Mouse (Mus musculus) liver, embryonic 14.5 days (tissue): ENCODE measurements at regions not wholly inside any gene's neighbourhood (a gene's known extent, or its start where the extent isn't known, plus 50 kb on each side); places are given as distances from the start of the nearest gene placed in this dataset.

ENCODE experiments used
- ATAC-seq: fragments of 200-750 bp; cut with Nextera tagmentation; 2 replicates; pipeline ENCODE4 v1.8.0; 2017; ENCODE audit warnings: moderate number of reproducible peaks, mild to moderate bottlenecking, moderate library complexity; ENCODE audit not compliant: insufficient read depth
- DNase-seq, 3 experiments: peaks; one replicate each; pipeline ENCODE4 v3.0.0-alpha.2; 2012 to 2013; ENCODE audit warnings: low read depth in 3 of 3, low spot score in 3 of 3
- H3K27ac ChIP-seq: fragments of 300-500 bp; sonication (generic); 2 replicates; pipeline ENCODE4 v1.5.1; 2014; ENCODE audit warnings: moderate library complexity, mild to moderate bottlenecking, control low read depth, inconsistent platforms
- H3K27me3 ChIP-seq: fragments of 300-500 bp; sonication (generic); 2 replicates; pipeline ENCODE4 v1.6.1; 2014; ENCODE audit warnings: mild to moderate bottlenecking, low read length, moderate library complexity; ENCODE audit not compliant: control insufficient read depth, insufficient read depth
- H3K36me3 ChIP-seq: fragments of 300-500 bp; sonication (generic); replicated peaks from 2 replicates; pipeline ENCODE4 v1.6.1; 2014; ENCODE audit warnings: low read depth; ENCODE audit not compliant: control insufficient read depth, insufficient read depth
- H3K4me1 ChIP-seq, 2 experiments: fragments of 200-500 bp in 1 of 2; fragments of 300-500 bp in 1 of 2; sonication (generic) in 1 of 2; replicated peaks; 2 replicates each; pipeline ENCODE4 v1.6.1; 2012 to 2014; ENCODE audit warnings: antibody characterized with exemption in 1 of 2, inconsistent platforms in 1 of 2, low read length in 1 of 2; ENCODE audit not compliant: control insufficient read depth in 2 of 2, insufficient read depth in 2 of 2
- H3K4me2 ChIP-seq: fragments of 300-500 bp; sonication (generic); 2 replicates; pipeline ENCODE4 v1.6.1; 2014; ENCODE audit warnings: low read depth, mild to moderate bottlenecking, control low read depth, moderate library complexity
- H3K4me3 ChIP-seq, 2 experiments: fragments of 200-500 bp in 1 of 2; fragments of 300-500 bp in 1 of 2; sonication (generic) in 1 of 2; 2 replicates each; pipeline ENCODE4 v1.5.1; 2012 to 2014; ENCODE audit warnings: low read depth in 2 of 2, low read length in 2 of 2, mild to moderate bottlenecking in 2 of 2, control low read depth in 1 of 2, inconsistent platforms in 1 of 2, moderate library complexity in 1 of 2; ENCODE audit not compliant: insufficient read depth in 1 of 2
- H3K9ac ChIP-seq: fragments of 300-500 bp; sonication (generic); replicated peaks from 2 replicates; pipeline ENCODE4 v1.6.1; 2014; ENCODE audit warnings: mild to moderate bottlenecking, control low read depth, moderate library complexity
- H3K9me3 ChIP-seq: fragments of 300-500 bp; sonication (generic); 2 replicates; pipeline ENCODE4 v1.6.1; 2016; ENCODE audit warnings: low read length, mixed read lengths; ENCODE audit not compliant: control insufficient read depth
- CTCF ChIP-seq: IDR thresholded peaks from 2 replicates; pipeline ENCODE4 v1.5.1; 2016; ENCODE audit warnings: antibody characterized with exemption, low read depth, control low read depth
- EP300 ChIP-seq: IDR thresholded peaks from 2 replicates; pipeline ENCODE4 v1.6.1; 2016; ENCODE audit warnings: antibody characterized with exemption, low read depth
- WGBS: fragments of 180-500 bp; shearing (Covaris S2); extraction: QIAGEN DNeasy Blood & Tissue Kit; methylation state at CpG from one replicate; pipeline ENCODE4 v1.1.7; 2014; ENCODE audit not compliant: insufficient replicate concordance; 5-methylcytosine and 5-hydroxymethylcytosine counted together

DNA sequence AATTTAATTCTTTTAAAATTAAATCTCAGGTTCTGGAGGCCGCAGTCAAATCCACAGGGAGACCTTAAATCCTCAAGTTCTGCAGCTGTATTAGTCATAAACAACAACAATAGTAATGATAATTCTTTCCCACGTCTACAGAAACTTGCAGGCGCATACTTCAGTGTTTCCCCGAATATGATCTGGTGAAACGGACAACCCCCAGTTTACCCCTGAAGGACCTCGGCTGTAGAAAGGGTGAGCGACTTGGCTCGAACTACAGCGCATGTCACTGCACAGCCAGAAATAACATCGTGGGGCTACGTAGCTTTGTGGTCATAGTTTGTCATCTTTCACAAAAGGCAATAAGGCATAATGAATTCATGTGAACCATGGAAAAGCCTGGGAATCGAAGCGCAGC, 105.0 kb upstream of the Zeb2 start:
- no peak for DNase-seq
- Histone ChIP-seq H3K4me2 (no peak overlapping the region), H3K4me1 (no peaks in the 10 kb centered on the region), H3K27ac (no peak overlapping the region), H3K4me3 (no peak overlapping the region), H3K27me3 (no peaks in the 10 kb centered on the region), H3K9ac (no peak overlapping the region), H3K36me3 (no peaks in the 10 kb centered on the region), H3K9me3 (no peaks in the 10 kb centered on the region)
- WGBS: 76% methylated on average over 13 of the region's 13 CpGs
- TF ChIP-seq EP300: no peak
- no peak for TF ChIP-seq CTCF
- ATAC-seq: no peak

DNA sequence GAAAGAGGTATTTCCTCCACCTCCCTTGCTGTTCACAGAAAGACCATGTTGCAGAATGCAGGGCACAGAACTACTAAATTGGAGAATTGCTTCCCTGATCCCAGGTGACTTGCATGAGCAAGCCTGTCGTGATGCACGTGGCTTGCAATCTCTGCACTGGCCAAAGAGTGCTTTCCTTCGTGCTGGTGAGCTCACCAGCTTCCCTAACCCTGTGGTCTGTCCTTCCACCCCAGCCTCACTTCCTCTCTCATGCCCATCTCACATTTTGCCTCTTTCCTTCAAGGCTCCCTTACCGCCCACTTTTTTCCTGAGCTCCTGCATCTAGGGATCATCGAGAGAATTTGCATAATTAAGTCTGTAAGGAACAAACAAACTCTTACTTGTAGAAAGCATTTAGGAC, 102.7 kb upstream of the Zeb2 start:
- 25% methylated on average over 5 of the region's 5 CpGs for WGBS
- Histone ChIP-seq H3K36me3 (no peaks in the 10 kb centered on the region), H3K27ac (no peak overlapping the region), H3K27me3 (no peaks in the 10 kb centered on the region), H3K4me3 (no peak overlapping the region), H3K4me1 (no peaks in the 10 kb centered on the region), H3K9me3 (no peaks in the 10 kb centered on the region), H3K4me2 (no peak overlapping the region), H3K9ac (no peak overlapping the region)
- ATAC-seq (no peak), DNase-seq (no peak)
- TF ChIP-seq EP300: no peak
- no peak for TF ChIP-seq CTCF

DNA sequence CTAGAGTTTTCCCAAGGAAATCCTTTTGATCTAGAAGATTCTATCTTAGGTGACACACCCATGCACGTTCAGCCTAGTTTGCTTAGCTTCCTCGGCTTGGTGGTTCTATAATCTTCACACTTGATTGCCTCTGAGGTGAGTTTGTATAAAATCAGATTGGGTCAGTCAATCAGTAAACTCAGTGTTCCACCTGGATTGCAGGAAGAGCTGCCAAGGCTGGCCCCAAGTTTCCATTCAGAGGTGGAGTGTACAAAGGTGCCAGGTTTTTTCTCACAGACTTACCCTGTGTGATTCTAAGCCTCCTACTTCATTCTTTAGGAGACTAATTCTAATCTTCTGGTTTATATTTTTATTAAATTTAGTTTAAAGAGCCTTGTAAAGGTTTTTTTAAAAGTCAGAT, 95.6 kb upstream of the Zeb2 start:
- WGBS: 26% methylated on average over 2 of the region's 2 CpGs
- Histone ChIP-seq H3K27ac (no peak overlapping the region), H3K36me3 (no peaks in the 10 kb centered on the region), H3K9me3 (no peaks in the 10 kb centered on the region), H3K4me2 (no peak overlapping the region), H3K4me3 (no peak overlapping the region), H3K4me1 (no peaks in the 10 kb centered on the region), H3K9ac (no peak overlapping the region), H3K27me3 (no peaks in the 10 kb centered on the region)
- DNase-seq (no peak), ATAC-seq (no peak)
- TF ChIP-seq EP300 (no peak), CTCF (no peak)

DNA sequence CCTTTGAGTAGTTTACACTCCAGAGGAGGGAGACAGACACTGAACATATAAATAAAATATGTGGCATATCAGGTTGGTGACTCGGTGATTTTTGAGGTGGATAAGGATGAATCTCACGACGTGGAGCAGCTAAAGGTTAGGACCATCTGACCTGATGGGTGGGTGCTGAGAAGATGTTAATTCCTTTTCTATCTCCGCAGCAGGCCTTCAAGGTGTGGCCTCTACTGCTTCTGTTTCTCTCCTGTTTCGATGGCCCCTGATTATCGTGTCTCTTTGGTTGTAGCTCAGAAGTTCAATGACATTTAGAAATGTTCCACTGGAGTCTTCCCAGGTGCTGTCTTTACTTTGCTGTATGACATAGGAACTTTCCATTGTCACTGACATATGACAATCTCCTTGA, 91.3 kb upstream of the Zeb2 start:
- Histone ChIP-seq H3K4me3 (no peak overlapping the region), H3K9ac (no peak overlapping the region), H3K27me3 (no peaks in the 10 kb centered on the region), H3K36me3 (no peaks in the 10 kb centered on the region), H3K27ac (no peak overlapping the region), H3K4me1 (no peaks in the 10 kb centered on the region), H3K4me2 (no peak overlapping the region), H3K9me3 (no peaks in the 10 kb centered on the region)
- TF ChIP-seq CTCF: no peak
- TF ChIP-seq EP300: no peak
- DNase-seq: no peak
- ATAC-seq: no peak
- 65% methylated on average over 6 of the region's 6 CpGs for WGBS

DNA sequence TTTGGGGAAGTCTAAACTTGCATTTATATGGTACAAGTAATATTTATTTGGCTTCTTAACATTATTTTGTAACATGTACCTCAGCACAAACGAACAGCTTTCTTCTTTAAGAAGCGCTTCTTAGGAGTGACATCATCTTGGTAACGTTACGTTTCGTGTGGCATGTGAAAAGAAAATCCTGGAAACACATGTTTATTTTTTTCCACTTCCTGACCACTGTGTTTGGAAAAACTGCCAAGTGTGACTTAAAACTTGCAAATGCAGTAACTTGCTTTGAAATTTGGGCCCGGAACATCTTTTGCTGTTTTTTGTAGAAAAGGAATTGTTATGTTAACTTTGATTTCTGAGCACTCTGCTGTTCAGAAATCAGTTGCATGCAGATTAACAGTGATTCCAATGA, 88.6 kb upstream of the Zeb2 start:
- Histone ChIP-seq H3K9ac (no peak overlapping the region), H3K9me3 (no peaks in the 10 kb centered on the region), H3K36me3 (no peaks in the 10 kb centered on the region), H3K4me2 (no peak overlapping the region), H3K4me3 (no peak overlapping the region), H3K27me3 (no peaks in the 10 kb centered on the region), H3K27ac (no peak overlapping the region), H3K4me1 (no peaks in the 10 kb centered on the region)
- WGBS: 61% methylated on average over 6 of the region's 6 CpGs
- DNase-seq (no peak), ATAC-seq (no peak)
- TF ChIP-seq EP300 (no peak), CTCF (no peak)

DNA sequence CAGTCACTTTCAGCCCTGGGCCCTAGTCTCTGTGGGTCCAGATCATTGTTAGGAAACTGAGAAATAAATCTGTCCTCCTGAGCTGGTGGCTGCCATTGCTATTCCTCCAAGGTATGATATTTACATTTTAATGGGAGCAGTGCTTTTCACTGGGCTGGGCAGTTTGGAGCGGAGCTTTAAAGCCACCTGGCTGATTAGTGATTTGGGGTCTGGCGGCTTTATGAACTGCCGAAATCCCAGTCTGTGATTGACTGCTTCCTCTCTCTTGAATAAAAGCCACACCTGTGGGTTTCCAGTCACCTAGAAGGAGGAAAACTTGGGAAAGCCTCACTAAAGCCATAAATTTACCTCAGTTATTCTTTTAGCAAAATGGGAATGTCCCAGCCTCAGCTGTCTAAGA, 88.0 kb upstream of the Zeb2 start:
- Histone ChIP-seq H3K9ac (no peak overlapping the region), H3K4me3 (no peak overlapping the region), H3K27me3 (no peaks in the 10 kb centered on the region), H3K4me1 (no peaks in the 10 kb centered on the region), H3K9me3 (no peaks in the 10 kb centered on the region), H3K27ac (no peak overlapping the region), H3K4me2 (no peak overlapping the region), H3K36me3 (no peaks in the 10 kb centered on the region)
- ATAC-seq: no peak
- no peak for DNase-seq
- TF ChIP-seq CTCF (no peak), EP300 (no peak)
- WGBS: 74% methylated on average over 3 of the region's 3 CpGs
